Mouse (Mus musculus): ENCODE data around the gene Alad.

DNA sequence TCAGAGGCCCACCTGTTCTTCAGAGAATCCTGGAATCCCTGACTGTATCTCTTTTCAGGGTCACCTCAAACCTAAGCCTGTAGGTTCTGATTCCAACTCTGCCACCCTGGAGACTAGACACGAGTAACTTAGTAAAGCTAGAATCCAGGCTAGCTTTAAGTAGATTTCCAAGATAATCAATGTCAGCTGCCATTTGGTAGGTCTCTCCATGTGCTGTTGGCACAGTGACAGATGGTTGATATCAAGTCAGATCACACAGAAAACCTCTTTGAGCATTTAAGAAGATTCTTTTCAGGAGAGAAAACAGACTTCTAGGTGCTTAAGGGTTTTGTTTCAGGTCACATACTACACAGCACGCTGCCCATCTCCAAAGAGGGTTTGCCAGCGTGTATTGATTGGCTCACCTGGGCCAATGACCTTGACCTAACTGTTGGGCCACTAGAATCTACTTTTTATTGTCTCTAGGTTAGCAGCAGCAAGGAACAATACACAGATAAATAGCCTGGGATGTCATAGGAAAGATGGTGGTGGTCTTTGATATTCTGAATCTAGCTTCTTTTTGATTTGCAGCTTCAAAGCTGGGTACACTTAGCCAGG lies 16.2 kb downstream of the Alad start, which contains the start of gene Hdhd3:
- no peak for TF ChIP-seq POLR2A (IDR thresholded peaks at IDR 0.05; ENCODE audit: borderline replicate concordance, extremely low read depth, insufficient read depth, insufficient read length, poor library complexity, severe bottlenecking)
- TF ChIP-seq CTCF (IDR thresholded peaks at IDR 0.05; ENCODE audit: borderline replicate concordance, extremely low read depth, insufficient read depth, insufficient read length) = no peak

Measured in brain, embryonic 14.5 days (tissue).